Mouse (Mus musculus) ES-Bruce4 (cell line): Measurements from ENCODE around the gene Slc10a7. TPM values are rescaled to one million over a fixed set of nuclear protein-coding genes. Genes with fewer than 3 reads are reported as not detected.

ENCODE experiments used
- H3K27ac ChIP-seq: 2 replicates; pipeline ENCODE4 v1.5.1; 2012; ENCODE audit warnings: low read length, inconsistent platforms; ENCODE audit not compliant: insufficient read depth
- H3K27me3 ChIP-seq: 2 replicates; pipeline ENCODE4 v1.6.1; 2012; ENCODE audit warnings: mild to moderate bottlenecking, low read length, inconsistent platforms; ENCODE audit not compliant: control insufficient read depth, poor library complexity, insufficient read depth, severe bottlenecking
- H3K36me3 ChIP-seq: 2 replicates; pipeline ENCODE4 v1.6.1; 2012; ENCODE audit warnings: inconsistent platforms, mild to moderate bottlenecking, low read length, moderate library complexity; ENCODE audit not compliant: control insufficient read depth, poor library complexity, insufficient read depth, severe bottlenecking
- H3K4me1 ChIP-seq: one replicate; pipeline ENCODE4 v1.8.1; 2011; ENCODE audit warnings: low read length; ENCODE audit not compliant: control insufficient read depth, insufficient read depth
- H3K4me3 ChIP-seq: 2 replicates; pipeline ENCODE4 v1.5.1; 2011; ENCODE audit warnings: low read depth, mild to moderate bottlenecking, low read length
- H3K9ac ChIP-seq: 2 replicates; pipeline ENCODE4 v1.6.1; 2012; ENCODE audit warnings: low read depth, mild to moderate bottlenecking, inconsistent platforms; ENCODE audit not compliant: poor library complexity, severe bottlenecking
- H3K9me3 ChIP-seq: replicated peaks from 2 replicates; pipeline ENCODE4 v1.6.1; 2012; ENCODE audit warnings: mild to moderate bottlenecking, low read length, inconsistent platforms; ENCODE audit not compliant: control insufficient read depth, poor library complexity, insufficient read depth, severe bottlenecking
- CTCF ChIP-seq: IDR thresholded peaks from one replicate; pipeline ENCODE4 v1.8.1; 2011; ENCODE audit warnings: low read depth, low read length
- EP300 ChIP-seq: IDR thresholded peaks from 2 replicates; pipeline ENCODE4 v1.6.1; 2011; ENCODE audit warnings: low read depth, low read length; ENCODE audit not compliant: insufficient read depth
- POLR2A ChIP-seq: IDR thresholded peaks from one replicate; pipeline ENCODE4 v1.8.1; 2011; ENCODE audit warnings: low read length; ENCODE audit not compliant: insufficient read depth
- polyA plus RNA-seq: library from polyadenylated mRNA; stranded (reverse); fragments of >200 nt; gene quantifications from 2 replicates; pipeline ENCODE4 v1.2.4, GENCODE M21; 2011; ENCODE audit warnings: low read depth; ENCODE audit not compliant: missing spikeins, insufficient read depth, insufficient read length

The Slc10a7 gene
- polyA plus RNA-seq, 1 experiment: 19.1 TPM

DNA sequence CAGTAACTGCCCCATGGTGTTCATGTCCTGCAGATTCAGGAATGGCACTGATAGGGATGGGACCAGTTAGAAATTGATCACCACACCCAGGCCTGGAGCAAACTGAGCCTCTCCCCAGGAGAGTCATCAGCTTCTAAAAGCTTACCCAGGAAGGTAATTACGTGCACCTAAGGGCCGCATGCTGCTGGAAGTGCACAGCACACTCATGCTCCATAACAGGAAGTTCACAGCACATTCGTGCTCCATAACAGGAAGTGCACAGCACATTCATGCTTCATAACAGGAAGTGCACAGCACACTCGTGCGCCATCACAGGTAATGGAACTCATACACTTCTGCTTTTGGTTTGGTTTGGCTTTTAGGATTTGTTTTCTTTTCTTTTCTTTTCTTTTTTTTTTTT is 114.8 kb downstream of the Slc10a7 start:
- Histone ChIP-seq H3K36me3 (no peaks in the 10 kb centered on the region), H3K9ac (no peak overlapping the region), H3K27me3 (no peaks in the 10 kb centered on the region), H3K4me3 (no peak overlapping the region), H3K4me1 (no peaks in the 10 kb centered on the region), H3K9me3 (peaks cover 2% of the 10 kb centered on the region; the same call in 1 of the 2 replicates), H3K27ac (no peak overlapping the region)
- TF ChIP-seq POLR2A: no peak
- 0 out of 2 replicates have a peak, but pooled peaks have one; percentile 57 for TF ChIP-seq EP300

GRCm38 (mm10) chr8:78624738-78625442 is 115.7 kb downstream of the Slc10a7 start:
- Histone ChIP-seq H3K27ac (peak overlapping the region; percentile 11), H3K36me3 (no peaks in the 10 kb centered on the region), H3K27me3 (no peaks in the 10 kb centered on the region)

GRCm38 (mm10) chr8:78626632-78627031 is 117.5 kb downstream of the Slc10a7 start:
- H3K9me3 ChIP-seq: peaks cover 13% of the 10 kb centered on the region
- H3K4me3 ChIP-seq: no peak overlapping the region
- TF ChIP-seq EP300: no peak
- H3K27ac ChIP-seq: no peak overlapping the region
- no peaks in the 10 kb centered on the region for H3K27me3 ChIP-seq
- H3K4me1 ChIP-seq: no peaks in the 10 kb centered on the region
- H3K9ac ChIP-seq: no peak overlapping the region
- no peaks in the 10 kb centered on the region for H3K36me3 ChIP-seq

More at GRCm38 (mm10) chr8:78624738-78625442, 115.7 kb downstream of the Slc10a7 start:
- no peak for TF ChIP-seq POLR2A
- peak; percentile 90 for TF ChIP-seq EP300
- TF ChIP-seq CTCF: no peak
- H3K4me3 ChIP-seq: no peak overlapping the region
- H3K4me1 ChIP-seq: no peaks in the 10 kb centered on the region
- H3K9ac ChIP-seq: no peak overlapping the region
- H3K9me3 ChIP-seq: peaks cover 2% of the 10 kb centered on the region; the same call in 1 of the 2 replicates

DNA sequence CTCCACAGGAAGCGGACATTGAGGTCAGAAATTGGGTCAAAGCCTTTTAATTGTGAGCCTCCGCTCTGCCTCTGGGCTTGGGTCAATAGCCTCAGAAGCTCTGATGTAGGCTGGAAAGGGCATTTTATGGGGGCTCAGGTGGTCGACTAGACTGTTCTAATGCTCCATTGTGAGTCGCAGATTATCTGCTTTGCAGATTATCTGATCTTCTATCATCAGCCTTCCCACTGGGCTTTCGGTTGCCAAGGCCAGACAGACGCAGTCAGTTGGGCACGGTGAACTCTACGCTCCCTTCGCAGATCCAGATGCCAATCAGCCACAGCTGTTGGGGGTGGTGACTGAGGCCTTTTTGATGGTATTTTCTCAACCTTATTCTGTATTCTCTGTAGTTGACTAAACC is 118.6 kb downstream of the Slc10a7 start:
- Histone ChIP-seq H3K4me1 (no peaks in the 10 kb centered on the region), H3K36me3 (no peaks in the 10 kb centered on the region), H3K9me3 (peaks cover 13% of the 10 kb centered on the region), H3K27ac (no peak overlapping the region), H3K4me3 (no peak overlapping the region), H3K27me3 (no peaks in the 10 kb centered on the region), H3K9ac (no peak overlapping the region)
- no peak for TF ChIP-seq POLR2A
- no peak for TF ChIP-seq CTCF
- TF ChIP-seq EP300: no peak

DNA sequence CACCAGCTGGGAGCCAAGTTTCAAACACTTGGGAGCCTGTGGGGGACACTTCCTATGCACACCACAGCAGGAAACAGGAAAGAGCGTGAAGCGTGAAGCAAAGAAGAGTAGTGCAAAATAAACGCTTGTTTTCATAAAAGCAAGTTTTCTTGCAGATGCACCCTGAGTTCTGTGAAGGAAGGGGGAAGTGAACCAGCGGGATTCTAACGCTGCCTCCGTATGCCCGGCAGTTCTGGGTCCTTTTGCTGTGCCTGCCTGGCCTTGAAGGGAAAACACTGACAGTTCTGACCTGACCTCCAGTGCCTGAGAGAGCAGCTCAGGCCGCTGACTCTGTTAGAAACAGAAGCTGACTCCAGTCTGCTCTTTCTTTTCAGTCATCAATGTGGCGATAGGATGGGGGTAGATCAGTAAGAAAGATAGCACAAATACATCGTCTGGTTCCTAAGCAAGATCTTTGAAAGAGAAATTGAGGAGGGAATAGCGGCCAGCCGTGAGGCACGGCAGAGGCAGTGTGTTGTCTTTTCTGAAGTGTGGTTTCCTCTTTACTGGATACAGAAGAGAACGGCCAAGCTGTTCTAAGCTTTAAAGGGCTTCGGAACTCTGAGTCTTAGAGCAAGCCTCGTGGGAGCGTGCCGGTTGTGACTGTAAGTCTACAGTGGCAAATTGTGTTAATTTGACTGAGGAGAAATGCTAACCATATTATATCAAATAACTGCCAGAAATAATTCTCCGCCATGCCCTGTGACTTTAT is 121.4 kb downstream of the Slc10a7 start:
- no peak overlapping the region for H3K4me3 ChIP-seq
- no peaks in the 10 kb centered on the region for H3K4me1 ChIP-seq
- H3K27ac ChIP-seq: no peak overlapping the region
- TF ChIP-seq POLR2A (no peak), CTCF (no peak), EP300 (no peak)
- no peaks in the 10 kb centered on the region; the same call in 1 of the 2 replicates for H3K27me3 ChIP-seq
- no peaks in the 10 kb centered on the region for H3K36me3 ChIP-seq
- H3K9ac ChIP-seq: no peak overlapping the region
- H3K9me3 ChIP-seq: peaks cover 13% of the 10 kb centered on the region

DNA sequence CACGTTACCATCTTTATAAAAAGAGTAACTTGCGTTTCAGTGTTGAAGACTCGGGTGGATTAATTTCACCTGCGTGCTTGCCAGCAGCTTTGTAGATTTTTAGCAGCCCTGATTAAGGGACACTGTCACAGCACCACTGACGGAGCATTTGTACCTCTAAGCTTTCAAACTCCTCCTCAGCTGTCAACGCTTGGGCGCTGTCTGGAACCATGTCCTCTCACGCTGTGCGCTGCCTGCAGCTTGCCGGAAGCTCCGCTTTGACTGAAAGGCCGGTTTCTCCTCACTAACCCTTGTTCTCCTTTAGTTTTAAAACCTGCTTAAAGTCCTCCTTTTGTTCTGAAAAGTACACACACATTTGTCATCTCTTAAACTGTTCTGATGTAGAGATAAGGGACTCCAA is 123.9 kb downstream of the Slc10a7 start:
- Histone ChIP-seq H3K4me1 (no peaks in the 10 kb centered on the region), H3K27ac (no peak overlapping the region), H3K9me3 (peaks cover 13% of the 10 kb centered on the region), H3K27me3 (no peaks in the 10 kb centered on the region; the same call in 1 of the 2 replicates), H3K36me3 (no peaks in the 10 kb centered on the region), H3K4me3 (no peak overlapping the region), H3K9ac (no peak overlapping the region)
- TF ChIP-seq EP300 (no peak), CTCF (no peak), POLR2A (no peak)
